13 mouse cellular contexts compared by ENCODE assay signal in genomic region chr1:23491041-23491440, GRCm38 (mm10).
DNase-seq lines count a peak whose midpoint lies in the region; ATAC-seq and TF ChIP-seq lines count a peak whose summit lies in the region.
"Had no signal": no experiment of that assay in that cellular context is flagged by ENCODE, and none has a peak within 500 bp of the region (broad histone marks: within the 10 kb centered on the region; RNA-seq: fewer than 3 reads in every experiment).

No protein-coding gene starts in this region.

- DNase-seq in hindbrain, embryonic 10.5 days (ENCODE audit: low spot score): no peak
- DNase-seq in brain, adult 2 months (ENCODE audit: low read depth, low spot score): peak; percentile 78
- DNase-seq in cerebellum, adult 2 months: peak; percentile 68 to 78
- peak; percentile 28 to 32 for DNase-seq in kidney, postnatal 25 days
- no peak for DNase-seq in embryo, embryonic 10 days (ENCODE audit: low spot score)
- DNase-seq in lung, postnatal 36 days: no peak
- DNase-seq: gastrocnemius, postnatal 25 days; heart, postnatal 36 days; right cerebral cortex, postnatal 25 days had no signal

- H3K4me1 ChIP-seq in hindbrain, embryonic 13.5 days (replicated peaks): peaks cover 15% of the 10 kb centered on the region
- no peaks in the 10 kb centered on the region for H3K4me1 ChIP-seq in hindbrain, embryonic 10.5 days (replicated peaks)
- H3K4me1 ChIP-seq in cerebellum, adult 2 months (ENCODE audit: control insufficient read depth, insufficient read depth, low read length): peaks cover 3% of the 10 kb centered on the region; the same call in 1 of the 2 replicates
- H3K4me1 ChIP-seq: limb, embryonic 15.5 days had no signal

- no peaks in the 10 kb centered on the region for H3K27me3 ChIP-seq in hindbrain, embryonic 13.5 days
- H3K27me3 ChIP-seq in hindbrain, embryonic 10.5 days (ENCODE audit: insufficient read depth, poor library complexity, severe bottlenecking): no peaks in the 10 kb centered on the region
- no peaks in the 10 kb centered on the region for H3K27me3 ChIP-seq in cerebellum, adult 2 months (ENCODE audit: control insufficient read depth, insufficient read depth, low read length)
- H3K27me3 ChIP-seq: CH12.LX; limb, embryonic 15.5 days had no signal

- peak; percentile 53 for ATAC-seq in hindbrain, embryonic 13.5 days (ENCODE audit: low FRiP score)
- no peak for ATAC-seq in megakaryocyte progenitor cell, adult 5-6 weeks (replicated peaks; ENCODE audit: poor library complexity)

- peak overlapping the region; percentile 31; the same call in 1 of the 2 replicates for H3K27ac ChIP-seq in hindbrain, embryonic 13.5 days
- no peak overlapping the region for H3K27ac ChIP-seq in hindbrain, embryonic 10.5 days
- H3K27ac ChIP-seq in cerebellum, adult 2 months (ENCODE audit: insufficient read depth, low read length): no peak overlapping the region
- H3K27ac ChIP-seq: limb, embryonic 15.5 days had no signal

- WGBS in hindbrain, embryonic 13.5 days: 46% methylated on average over 6 of the region's 6 CpGs
- 84% methylated on average over 6 of the region's 6 CpGs for WGBS in hindbrain, embryonic 10.5 days
- WGBS in cerebellum, adult 2 months: 4% methylated on average over 6 of the region's 6 CpGs

- H3K4me3 ChIP-seq in hindbrain, embryonic 13.5 days: no peak overlapping the region
- H3K4me3 ChIP-seq in hindbrain, embryonic 10.5 days: no peak overlapping the region
- H3K4me3 ChIP-seq in cerebellum, adult 2 months (replicated peaks; ENCODE audit: insufficient read depth, low read depth, low read length): no peak overlapping the region
- H3K4me3 ChIP-seq: limb, embryonic 15.5 days had no signal

- TF ChIP-seq POLR2A in cerebellum, adult 2 months (IDR thresholded peaks at IDR 0.05; ENCODE audit: borderline replicate concordance, insufficient read depth, low read length): no peak

- H3K4me2 ChIP-seq in hindbrain, embryonic 13.5 days: peak overlapping the region; percentile 23
- H3K4me2 ChIP-seq: limb, embryonic 15.5 days had no signal

- H3K9ac ChIP-seq in hindbrain, embryonic 13.5 days: no peak overlapping the region
- H3K9ac ChIP-seq: limb, embryonic 15.5 days had no signal

- TF ChIP-seq CTCF in cerebellum, adult 2 months (IDR thresholded peaks at IDR 0.05; ENCODE audit: borderline replicate concordance, insufficient read depth, low read depth, low read length): no peak

- no peaks in the 10 kb centered on the region for H3K36me3 ChIP-seq in hindbrain, embryonic 13.5 days
- H3K36me3 ChIP-seq in hindbrain, embryonic 10.5 days: no peaks in the 10 kb centered on the region
- H3K36me3 ChIP-seq: limb, embryonic 15.5 days had no signal

- H3K9me3 ChIP-seq in hindbrain, embryonic 13.5 days: peaks cover 4% of the 10 kb centered on the region; the same call in 1 of the 2 replicates
- no peaks in the 10 kb centered on the region for H3K9me3 ChIP-seq in hindbrain, embryonic 10.5 days
- H3K9me3 ChIP-seq: limb, embryonic 15.5 days had no signal

Comparison
In these comparisons a context has a peak if more than half of its experiments do, and no peak if none do; other contexts are left out.
1. DNase-seq: peak in brain, adult 2 months (single experiment), cerebellum, adult 2 months (2 of 2) and kidney, postnatal 25 days (2 of 2); none in hindbrain, embryonic 10.5 days (single experiment), embryo, embryonic 10 days (single experiment) and lung, postnatal 36 days (single experiment).